Mouse (Mus musculus) forebrain, embryonic 14.5 days (tissue): ENCODE measurements around the gene Sgsm1. TPM values are rescaled to one million over a fixed set of nuclear protein-coding genes. Genes with fewer than 3 reads are reported as not detected.

ENCODE experiments used
- ATAC-seq: fragments of 200-750 bp; cut with Nextera tagmentation; 2 replicates; pipeline ENCODE4 v1.8.0; 2017; ENCODE audit warnings: mild to moderate bottlenecking, moderate library complexity
- DNase-seq: peaks from one replicate; pipeline ENCODE4 v3.0.0-alpha.2; 2015; ENCODE audit warnings: low spot score
- H3K27ac ChIP-seq: fragments of 300-500 bp; sonication (generic); 2 replicates; pipeline ENCODE4 v1.5.1; 2014; ENCODE audit warnings: low read depth, mild to moderate bottlenecking, control low read depth, low read length, moderate library complexity
- H3K27me3 ChIP-seq: fragments of 300-500 bp; sonication (generic); replicated peaks from 2 replicates; pipeline ENCODE4 v1.6.1; 2014; ENCODE audit warnings: low read length, control low read depth, mixed read lengths; ENCODE audit not compliant: control insufficient read depth, insufficient read depth
- H3K36me3 ChIP-seq: fragments of 300-500 bp; sonication (generic); 2 replicates; pipeline ENCODE4 v1.6.1; 2014; ENCODE audit warnings: low read length, control low read depth; ENCODE audit not compliant: control insufficient read depth, insufficient read depth
- H3K4me1 ChIP-seq: fragments of 300-500 bp; sonication (generic); 2 replicates; pipeline ENCODE4 v1.6.1; 2014; ENCODE audit warnings: antibody characterized with exemption, low read length, control low read depth; ENCODE audit not compliant: control insufficient read depth, insufficient read depth
- H3K4me2 ChIP-seq: fragments of 300-500 bp; sonication (generic); 2 replicates; pipeline ENCODE4 v1.6.1; 2014; ENCODE audit warnings: mild to moderate bottlenecking, control low read depth, low read length
- H3K4me3 ChIP-seq: fragments of 300-500 bp; sonication (generic); 2 replicates; pipeline ENCODE4 v1.5.1; 2014; ENCODE audit warnings: low read depth, low read length, control low read depth
- H3K9ac ChIP-seq: fragments of 300-500 bp; sonication (generic); 2 replicates; pipeline ENCODE4 v1.6.1; 2014; ENCODE audit warnings: mild to moderate bottlenecking, low read length, control low read depth, moderate library complexity
- H3K9me3 ChIP-seq: fragments of 300-500 bp; sonication (generic); replicated peaks from 2 replicates; pipeline ENCODE4 v1.6.1; 2016; ENCODE audit warnings: low read length, control low read depth, mixed read lengths; ENCODE audit not compliant: control insufficient read depth
- WGBS: fragments of 180-500 bp; shearing (Covaris S2); extraction: QIAGEN DNeasy Blood & Tissue Kit; methylation state at CpG from one replicate; pipeline ENCODE4 v1.1.7; 2014; 5-methylcytosine and 5-hydroxymethylcytosine counted together
- polyA plus RNA-seq: library from polyadenylated mRNA; unstranded; fragments of >200 nt; fragmentation: Nextera tagmentation; extraction: Ambion mirVana; gene quantifications from 2 replicates; pipeline ENCODE4 v1.2.1, GENCODE M21; 2014

Gene Sgsm1
- polyA plus RNA-seq, 1 experiment from 2014 or later = 6.7 TPM

GRCm38 (mm10) chr5:113292832-113293231 lies 17.8 kb downstream of the Sgsm1 start:
- Histone ChIP-seq H3K4me1 (peaks cover 5% of the 10 kb centered on the region), H3K4me2 (no peak overlapping the region), H3K27me3 (peaks cover 23% of the 10 kb centered on the region), H3K9ac (no peak overlapping the region), H3K36me3 (no peaks in the 10 kb centered on the region), H3K9me3 (no peaks in the 10 kb centered on the region), H3K4me3 (no peak overlapping the region), H3K27ac (no peak overlapping the region)
- 48% methylated on average over 8 of the region's 8 CpGs for WGBS
- DNase-seq (peak; percentile 49), ATAC-seq (peak; percentile 42; the same call in 1 of the 2 replicates)

DNA sequence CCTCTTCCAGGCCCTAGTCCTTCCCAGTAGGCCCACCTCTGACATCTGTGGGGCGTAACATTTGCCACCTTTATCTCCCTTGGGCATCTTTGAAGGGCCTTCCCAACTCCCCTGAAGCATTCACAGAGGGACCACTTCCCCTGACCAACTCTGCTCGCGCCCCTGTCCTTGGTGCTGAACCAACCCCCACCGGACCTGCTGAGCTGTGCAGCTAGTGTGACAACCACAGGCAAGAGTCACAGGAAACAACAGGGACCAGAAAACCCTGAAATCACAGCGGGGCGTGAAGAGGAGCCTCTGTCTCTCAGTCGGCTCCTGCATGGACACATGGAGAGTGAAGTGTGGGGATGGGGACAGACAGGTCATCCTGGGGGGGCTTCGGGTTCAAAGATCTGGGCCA lies 18.4 kb downstream of the Sgsm1 start:
- Histone ChIP-seq H3K27me3 (peaks cover 27% of the 10 kb centered on the region), H3K4me3 (no peak overlapping the region), H3K27ac (no peak overlapping the region), H3K36me3 (no peaks in the 10 kb centered on the region), H3K4me1 (peaks cover 5% of the 10 kb centered on the region), H3K4me2 (no peak overlapping the region), H3K9me3 (no peaks in the 10 kb centered on the region), H3K9ac (no peak overlapping the region)
- ATAC-seq (no peak), DNase-seq (no peak)
- WGBS = 15% methylated on average over 8 of the region's 8 CpGs

GRCm38 (mm10) chr5:113291125-113291524 lies 19.5 kb downstream of the Sgsm1 start:
- H3K27me3 ChIP-seq = peaks cover 33% of the 10 kb centered on the region
- H3K27ac ChIP-seq = no peak overlapping the region
- WGBS = 76% methylated on average over 4 of the region's 4 CpGs
- H3K4me1 ChIP-seq = peaks cover 9% of the 10 kb centered on the region
- no peak overlapping the region for H3K4me2 ChIP-seq
- no peak for ATAC-seq
- H3K36me3 ChIP-seq = no peaks in the 10 kb centered on the region
- H3K9ac ChIP-seq = no peak overlapping the region
- no peaks in the 10 kb centered on the region for H3K9me3 ChIP-seq
- no peak for DNase-seq
- H3K4me3 ChIP-seq = no peak overlapping the region

- Histone ChIP-seq H3K4me1 (peaks cover 9% of the 10 kb centered on the region), H3K9me3 (no peaks in the 10 kb centered on the region), H3K4me2 (no peak overlapping the region), H3K9ac (no peak overlapping the region), H3K4me3 (no peak overlapping the region), H3K36me3 (no peaks in the 10 kb centered on the region), H3K27ac (no peak overlapping the region), H3K27me3 (peaks cover 33% of the 10 kb centered on the region)
- ATAC-seq (no peak), DNase-seq (no peak)
- WGBS = 37% methylated on average over 14 of the region's 14 CpGs
Measured at GRCm38 (mm10) chr5:113290149-113290548, 20.4 kb downstream of the Sgsm1 start.

GRCm38 (mm10) chr5:113288490-113288889 lies 22.1 kb downstream of the Sgsm1 start:
- Histone ChIP-seq H3K4me3 (no peak overlapping the region), H3K27me3 (peaks cover 33% of the 10 kb centered on the region), H3K27ac (no peak overlapping the region), H3K9me3 (no peaks in the 10 kb centered on the region), H3K4me1 (peaks cover 9% of the 10 kb centered on the region), H3K9ac (no peak overlapping the region), H3K36me3 (no peaks in the 10 kb centered on the region), H3K4me2 (no peak overlapping the region)
- DNase-seq (no peak), ATAC-seq (no peak)
- 51% methylated on average over 13 of the region's 13 CpGs for WGBS

DNA sequence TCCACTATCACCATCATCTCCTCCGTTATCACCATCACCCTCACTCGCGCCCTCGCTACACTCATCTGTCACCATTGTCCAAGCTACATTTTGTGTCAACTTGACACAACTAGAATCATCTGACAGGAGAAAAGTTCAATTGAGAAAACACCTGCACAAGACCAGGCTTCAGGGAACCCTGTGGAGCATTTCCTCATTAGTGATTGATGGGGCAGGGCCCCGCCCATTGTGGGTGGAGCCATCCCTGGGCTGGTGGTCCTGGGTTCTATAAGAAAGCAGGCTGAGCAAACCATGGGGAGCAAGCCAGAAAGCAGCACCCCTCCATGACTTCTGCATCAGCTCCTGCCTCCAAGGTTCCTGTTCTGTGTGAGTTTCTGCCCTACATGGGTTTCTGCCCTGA lies 22.8 kb downstream of the Sgsm1 start:
- Histone ChIP-seq H3K4me3 (no peak overlapping the region), H3K9ac (no peak overlapping the region), H3K36me3 (no peaks in the 10 kb centered on the region), H3K4me2 (no peak overlapping the region), H3K27ac (no peak overlapping the region), H3K27me3 (peaks cover 33% of the 10 kb centered on the region), H3K4me1 (peaks cover 6% of the 10 kb centered on the region; the same call in 1 of the 2 replicates), H3K9me3 (no peaks in the 10 kb centered on the region)
- DNase-seq (no peak), ATAC-seq (no peak)
- 55% methylated on average over 5 of the region's 5 CpGs for WGBS

- H3K4me1 ChIP-seq = peaks cover 3% of the 10 kb centered on the region; the same call in 1 of the 2 replicates
- H3K27ac ChIP-seq = no peak overlapping the region
- 3% methylated on average over 53 of the region's 60 CpGs for WGBS
- peak overlapping the region; percentile 46 for H3K4me2 ChIP-seq
- ATAC-seq (peak; percentile 37; the same call in 1 of the 2 replicates), DNase-seq (peak; percentile 62)
- peak overlapping the region; percentile 2; the same call in 1 of the 2 replicates for H3K9ac ChIP-seq
- H3K4me3 ChIP-seq = peak overlapping the region; percentile 22
- H3K27me3 ChIP-seq = peaks cover 33% of the 10 kb centered on the region
- H3K9me3 ChIP-seq = no peaks in the 10 kb centered on the region
- H3K36me3 ChIP-seq = no peaks in the 10 kb centered on the region
Measured at GRCm38 (mm10) chr5:113286591-113287520, 23.7 kb downstream of the Sgsm1 start.

- Histone ChIP-seq H3K27ac (no peak overlapping the region), H3K27me3 (peaks cover 33% of the 10 kb centered on the region), H3K4me1 (peaks cover 3% of the 10 kb centered on the region; the same call in 1 of the 2 replicates), H3K4me2 (no peak overlapping the region), H3K4me3 (no peak overlapping the region), H3K9me3 (no peaks in the 10 kb centered on the region), H3K9ac (no peak overlapping the region), H3K36me3 (no peaks in the 10 kb centered on the region)
- 68% methylated on average over 11 of the region's 11 CpGs for WGBS
- ATAC-seq (no peak), DNase-seq (no peak)
Measured at GRCm38 (mm10) chr5:113286048-113286447, 24.5 kb downstream of the Sgsm1 start.

GRCm38 (mm10) chr5:113285541-113285940 lies 25.0 kb downstream of the Sgsm1 start:
- Histone ChIP-seq H3K9me3 (no peaks in the 10 kb centered on the region), H3K9ac (no peak overlapping the region), H3K27me3 (peaks cover 32% of the 10 kb centered on the region), H3K4me2 (no peak overlapping the region), H3K27ac (no peak overlapping the region), H3K36me3 (no peaks in the 10 kb centered on the region), H3K4me3 (no peak overlapping the region), H3K4me1 (peaks cover 3% of the 10 kb centered on the region; the same call in 1 of the 2 replicates)
- ATAC-seq = no peak
- WGBS = 53% methylated on average over 16 of the region's 16 CpGs
- DNase-seq = no peak
